15 mouse cellular contexts compared by ENCODE assay signal in genomic region chr1:95657051-95657668, GRCm38 (mm10). TPM values are rescaled to one million over a fixed set of nuclear protein-coding genes. Genes with fewer than 3 reads are reported as not detected.
DNase-seq lines count a peak whose midpoint lies in the region; ATAC-seq lines count a peak whose summit lies in the region.
"Had no signal": no experiment of that assay in that cellular context is flagged by ENCODE, and none has a peak within 500 bp of the region (broad histone marks: within the 10 kb centered on the region; RNA-seq: fewer than 3 reads in every experiment).

No protein-coding gene starts in this region.

- no peaks in the 10 kb centered on the region for H3K36me3 ChIP-seq in macrophage (ENCODE audit: inconsistent target)
- H3K36me3 ChIP-seq in splenic B cell, adult 2 months (ENCODE audit: control insufficient read depth, insufficient read depth, low read length, poor library complexity, severe bottlenecking): peaks cover 5% of the 10 kb centered on the region; the same call in 1 of the 2 replicates
- H3K36me3 ChIP-seq in forebrain, embryonic 15.5 days: peaks cover 15% of the 10 kb centered on the region; the same call in 1 of the 2 replicates
- H3K36me3 ChIP-seq: heart, embryonic 13.5 days; hindbrain, embryonic 12.5 days had no signal

- H3K27me3 ChIP-seq in splenic B cell, adult 2 months (ENCODE audit: control insufficient read depth, insufficient read depth, low read length, poor library complexity, severe bottlenecking): no peaks in the 10 kb centered on the region
- no peaks in the 10 kb centered on the region for H3K27me3 ChIP-seq in forebrain, embryonic 15.5 days
- H3K27me3 ChIP-seq: heart, embryonic 13.5 days; hindbrain, embryonic 12.5 days had no signal

- no peak overlapping the region for H3K9ac ChIP-seq in forebrain, embryonic 15.5 days (replicated peaks)
- H3K9ac ChIP-seq: heart, embryonic 13.5 days; hindbrain, embryonic 12.5 days had no signal

- 0 out of 2 replicates have a peak, but pooled peaks cover 3% of the 10 kb centered on the region for H3K4me1 ChIP-seq in forebrain, embryonic 15.5 days
- H3K4me1 ChIP-seq: heart, embryonic 13.5 days; hindbrain, embryonic 12.5 days had no signal

- H3K4me2 ChIP-seq in forebrain, embryonic 15.5 days (replicated peaks): no peak overlapping the region
- H3K4me2 ChIP-seq: heart, embryonic 13.5 days; hindbrain, embryonic 12.5 days had no signal

- peaks cover 71% of the 10 kb centered on the region for H3K79me2 ChIP-seq in macrophage (ENCODE audit: inconsistent target)

- WGBS in macrophage (ENCODE audit: missing documents): 3% methylated on average over 5 of the region's 5 CpGs
- 86% methylated on average over 5 of the region's 5 CpGs for WGBS in forebrain, embryonic 15.5 days

- no peak overlapping the region; the same call in 1 of the 2 replicates for H3K4me3 ChIP-seq in macrophage (ENCODE audit: inconsistent target)
- no peak overlapping the region for H3K4me3 ChIP-seq in forebrain, embryonic 15.5 days
- H3K4me3 ChIP-seq: heart, embryonic 13.5 days; hindbrain, embryonic 12.5 days had no signal

- peak overlapping the region; percentile 84 for H3K27ac ChIP-seq in macrophage
- no peak overlapping the region for H3K27ac ChIP-seq in forebrain, embryonic 15.5 days (replicated peaks)
- H3K27ac ChIP-seq: heart, embryonic 13.5 days; hindbrain, embryonic 12.5 days had no signal

- DNase-seq in layer of hippocampus, adult 9-11 months: peak; percentile 6
- DNase-seq in layer of hippocampus, adult 8-10 months (ENCODE audit: low spot score in 2 of 2): no peak
- DNase-seq in thymus, postnatal 25 days: peak; percentile 1
- DNase-seq in thymus, postnatal 36 days: no peak
- DNase-seq in splenic B cell, adult 2 months (ENCODE audit: low read depth, low spot score): peak; percentile 78
- no peak for DNase-seq in kidney, postnatal 36 days
- DNase-seq: cerebellum, adult 18-20 months; gastrocnemius, postnatal 14 days; kidney, postnatal 14 days; layer of hippocampus, postnatal 36 days had no signal

- H3K9me3 ChIP-seq in forebrain, embryonic 15.5 days: no peaks in the 10 kb centered on the region
- H3K9me3 ChIP-seq: heart, embryonic 13.5 days; hindbrain, embryonic 12.5 days had no signal

- ATAC-seq in forebrain, embryonic 15.5 days (replicated peaks): no peak
- ATAC-seq: intestine, postnatal 0 days had no signal

RNA-seq across cellular contexts. Expression of gene St8sia4, which starts 10.2 kb away (rescaled TPM):
- total RNA-seq in layer of hippocampus, adult 8-10 months (2022): 10 to 100 TPM in 3 of 4 experiments, 1 to 10 TPM in 1; 9.5 to 13.7 (median 12.2) TPM
- 100 to 1,000 TPM in 1 of 26 experiments, 10 to 100 TPM in 22, 1 to 10 TPM in 3; 6.5 to 118 (median 34.4) TPM for total RNA-seq in macrophage (2018; cell fraction: chromatin; rRNA removed)
- 10 to 100 TPM in 13 of 26 experiments, 1 to 10 TPM in 13; 2.4 to 22.5 (median 10.5) TPM for total RNA-seq in macrophage (2018; cell fraction: cytosol; rRNA removed)
- 10 to 100 TPM in 22 of 26 experiments, 1 to 10 TPM in 4; 8.2 to 72.5 (median 39.2) TPM for total RNA-seq in macrophage (2018; cell fraction: nucleus; rRNA removed)
- 10.6 to 14.2 TPM (median 11.6 TPM) in 3 replicates for polyA plus RNA-seq in macrophage (2018)
- polyA plus RNA-seq in forebrain, embryonic 15.5 days (2015; fragmentation: Nextera tagmentation; extraction: Ambion mirVana): 32.0 and 34.1 TPM in 2 replicates

Comparison
In these comparisons a context has a peak if more than half of its experiments do, and no peak if none do; other contexts are left out.
1. DNase-seq: peak in layer of hippocampus, adult 9-11 months (single experiment), thymus, postnatal 25 days (single experiment) and splenic B cell, adult 2 months (single experiment); none in layer of hippocampus, adult 8-10 months (0 of 2), thymus, postnatal 36 days (0 of 2) and kidney, postnatal 36 days (0 of 2).